Mouse (Mus musculus) C2C12 (cell line): ENCODE measurements around the gene Iqsec2. TPM values are rescaled to one million over a fixed set of nuclear protein-coding genes. Genes with fewer than 3 reads are reported as not detected.

Experiments
- H3K27me3 ChIP-seq: one replicate; pipeline ENCODE4 v1.6.1; 2011; ENCODE audit not compliant: control insufficient read depth, insufficient read depth, insufficient read length
- H3K36me3 ChIP-seq: one replicate; pipeline ENCODE4 v1.6.1; 2011; ENCODE audit not compliant: control insufficient read depth, insufficient read depth
- H3K4me3 ChIP-seq: one replicate; pipeline ENCODE4 v1.5.1; 2011; ENCODE audit warnings: mild to moderate bottlenecking, control low read depth; ENCODE audit not compliant: poor library complexity, insufficient read depth, severe bottlenecking
- H3K79me2 ChIP-seq: one replicate; pipeline ENCODE4 v1.6.1; 2011; ENCODE audit not compliant: control insufficient read depth, insufficient read depth
- H3K79me3 ChIP-seq: one replicate; pipeline ENCODE4 v1.6.1; 2011; ENCODE audit warnings: low read depth, control low read depth
- H3ac ChIP-seq: one replicate; pipeline ENCODE3; 2011; ENCODE audit warnings: low read depth; ENCODE audit not compliant: control insufficient read depth, insufficient read length
- CEBPB ChIP-seq: IDR thresholded peaks from one replicate; pipeline ENCODE4 v1.6.1; 2011; ENCODE audit warnings: low read depth, mild to moderate bottlenecking, control low read depth, moderate library complexity
- CTCF ChIP-seq: IDR thresholded peaks from one replicate; pipeline ENCODE4 v1.5.1; 2011; ENCODE audit not compliant: control insufficient read depth, insufficient read depth, insufficient read length
- FOSL1 ChIP-seq: IDR thresholded peaks from one replicate; pipeline ENCODE4 v1.8.0; 2011; ENCODE audit warnings: mild to moderate bottlenecking, low read length; ENCODE audit not compliant: poor library complexity, insufficient read depth, severe bottlenecking
- MAX ChIP-seq: IDR thresholded peaks from one replicate; pipeline ENCODE4 v1.6.1; 2011; ENCODE audit warnings: mild to moderate bottlenecking, control low read depth
- MYOD1 ChIP-seq: IDR thresholded peaks from one replicate; pipeline ENCODE4 v1.6.1; 2011; ENCODE audit warnings: low read depth; ENCODE audit not compliant: control insufficient read depth, insufficient read length
- MYOG ChIP-seq: IDR thresholded peaks from one replicate; pipeline ENCODE4 v1.6.1; 2011; ENCODE audit not compliant: control insufficient read depth, insufficient read length; ENCODE audit errors: extremely low read depth
- USF1 ChIP-seq: IDR thresholded peaks from one replicate; pipeline ENCODE4 v1.6.1; 2011; ENCODE audit warnings: low read depth, mild to moderate bottlenecking, control low read depth, moderate library complexity
- polyA plus RNA-seq: library from polyadenylated mRNA; unstranded; fragments of >200 nt; fragmentation: generic; extraction: Trizol; gene quantifications from one replicate; pipeline ENCODE4 v1.2.1, GENCODE M21; 2012; ENCODE audit warnings: missing spikeins

Iqsec2 gene
- polyA plus RNA-seq, 1 experiment = 6.9 TPM

- no peak for TF ChIP-seq MYOD1
- TF ChIP-seq MAX = no peak
- no peak for TF ChIP-seq USF1
- H3K79me3 ChIP-seq = no peaks in the 10 kb centered on the region
- no peak overlapping the region for H3K4me3 ChIP-seq
- no peaks in the 10 kb centered on the region for H3K27me3 ChIP-seq
- no peak overlapping the region for H3ac ChIP-seq
- H3K79me2 ChIP-seq = no peaks in the 10 kb centered on the region
- H3K36me3 ChIP-seq = peaks cover 88% of the 10 kb centered on the region
These were observed 100.6 kb downstream of the Iqsec2 start for GRCm38 (mm10) chrX:152244492-152245189.

- no peaks in the 10 kb centered on the region for H3K79me3 ChIP-seq
- no peak for TF ChIP-seq FOSL1
- no peak for TF ChIP-seq USF1
- no peak for TF ChIP-seq CTCF
- no peak for TF ChIP-seq MAX
- TF ChIP-seq CEBPB = no peak
- no peak for TF ChIP-seq MYOD1
- no peak for TF ChIP-seq MYOG
- no peak overlapping the region for H3K4me3 ChIP-seq
- H3K36me3 ChIP-seq = peaks cover 84% of the 10 kb centered on the region
- H3K79me2 ChIP-seq = no peaks in the 10 kb centered on the region
- no peaks in the 10 kb centered on the region for H3K27me3 ChIP-seq
- no peak overlapping the region for H3ac ChIP-seq
These were observed 127.1 kb downstream of the Iqsec2 start for GRCm38 (mm10) chrX:152271189-152271588.

Other genes starting within 250 kb of the Iqsec2 start
- gene Hsd17b10, start 142.4 kb upstream of the Iqsec2 start, polyA plus RNA-seq = 119 TPM
- 0.71 TPM for gene Ribc1, start 128.0 kb upstream of the Iqsec2 start, polyA plus RNA-seq
- gene Smc1a, start 127.8 kb upstream of the Iqsec2 start, polyA plus RNA-seq = 23.0 TPM
- 35.7 TPM for gene Kdm5c, start 88.8 kb downstream of the Iqsec2 start, polyA plus RNA-seq
- 1.5 TPM for gene Kantr, start 183.2 kb downstream of the Iqsec2 start, polyA plus RNA-seq
- 18.8 TPM for gene Tspyl2, start 198.2 kb downstream of the Iqsec2 start, polyA plus RNA-seq
- gene Gpr173, start 224.4 kb downstream of the Iqsec2 start, polyA plus RNA-seq = 4.5 TPM